Mouse (Mus musculus) central nervous system, embryonic 18 days (tissue): ENCODE measurements around the gene Parl. TPM values are rescaled to one million over a fixed set of nuclear protein-coding genes. Genes with fewer than 3 reads are reported as not detected.

ENCODE experiments used
- polyA plus RNA-seq: library from polyadenylated mRNA; depleted of rRNA; stranded (reverse); fragments of >200 nt; gene quantifications from 2 replicates; pipeline ENCODE4 v1.2.3, GENCODE M21; 2012; rRNA removed

The Parl gene
- polyA plus RNA-seq, result 53.0 and 62.4 TPM in 2 replicates

DNA sequence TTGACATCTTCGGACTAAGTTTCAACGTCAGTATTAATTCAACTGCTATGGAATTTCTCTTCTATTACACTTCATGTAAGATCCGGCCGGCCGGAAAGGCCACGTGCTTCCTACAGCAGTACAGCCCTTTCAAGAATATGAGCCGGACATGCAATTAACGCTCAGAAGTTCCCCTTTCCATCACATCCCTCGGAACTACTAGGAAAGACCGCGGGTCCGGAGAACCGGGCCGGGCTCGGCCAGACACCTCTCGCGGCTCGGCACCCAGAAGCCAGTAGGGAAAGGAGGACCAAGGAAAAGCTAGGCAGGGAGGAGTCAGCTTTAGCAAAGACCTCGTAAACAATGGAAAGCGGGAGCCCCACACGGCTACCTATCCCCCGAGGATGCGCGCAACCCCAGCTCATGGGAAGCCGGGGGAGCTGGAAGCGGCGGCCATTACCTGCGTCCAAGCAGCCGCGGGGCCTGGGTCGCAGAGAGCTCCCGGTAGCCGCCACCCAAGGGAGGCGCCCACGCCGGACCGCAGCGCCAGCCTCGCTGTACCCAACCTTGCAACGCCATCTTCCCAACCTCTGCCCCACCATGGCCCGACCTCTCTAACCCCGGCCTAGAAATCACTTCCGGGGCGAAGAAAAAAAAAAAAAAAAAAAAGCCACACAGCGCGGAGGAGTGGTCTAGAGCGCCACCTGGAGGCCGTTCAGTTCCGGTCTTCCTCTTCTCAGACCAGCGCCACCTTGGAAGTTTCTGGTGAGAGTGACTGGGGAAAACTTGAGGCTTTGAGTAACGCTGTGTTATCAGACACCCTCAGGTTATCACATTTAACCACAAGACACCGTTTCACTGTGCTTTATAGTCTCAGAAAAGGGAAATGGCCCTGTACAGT, at the start of gene Parl:
Parl (minus strand) TSS at position 618 of the 880 bp plus-strand sequence.

DNA sequence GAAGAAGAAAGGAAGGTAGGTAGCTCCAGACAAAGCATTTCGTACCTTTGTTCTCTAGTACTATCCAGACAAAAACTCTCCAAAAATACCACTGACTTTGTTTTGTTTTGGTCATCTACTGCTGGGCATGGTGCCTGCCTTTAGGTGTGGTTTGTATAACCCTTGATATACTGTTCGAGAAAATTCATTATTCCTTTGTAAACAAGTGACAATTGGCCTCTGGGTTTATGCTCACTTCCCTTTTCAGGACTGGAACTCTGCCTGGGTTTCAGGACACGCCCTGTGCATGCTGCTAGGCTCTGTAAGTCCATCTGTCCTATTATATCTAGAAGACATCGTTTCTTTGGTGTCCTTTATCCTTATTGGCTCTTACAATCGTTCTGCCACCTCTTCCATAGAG, 23.1 kb upstream of the Parl start, which contains the start of gene Cyp2ab1:
Cyp2ab1 (minus strand) TSS at position 119 of the 400 bp plus-strand sequence.

DNA sequence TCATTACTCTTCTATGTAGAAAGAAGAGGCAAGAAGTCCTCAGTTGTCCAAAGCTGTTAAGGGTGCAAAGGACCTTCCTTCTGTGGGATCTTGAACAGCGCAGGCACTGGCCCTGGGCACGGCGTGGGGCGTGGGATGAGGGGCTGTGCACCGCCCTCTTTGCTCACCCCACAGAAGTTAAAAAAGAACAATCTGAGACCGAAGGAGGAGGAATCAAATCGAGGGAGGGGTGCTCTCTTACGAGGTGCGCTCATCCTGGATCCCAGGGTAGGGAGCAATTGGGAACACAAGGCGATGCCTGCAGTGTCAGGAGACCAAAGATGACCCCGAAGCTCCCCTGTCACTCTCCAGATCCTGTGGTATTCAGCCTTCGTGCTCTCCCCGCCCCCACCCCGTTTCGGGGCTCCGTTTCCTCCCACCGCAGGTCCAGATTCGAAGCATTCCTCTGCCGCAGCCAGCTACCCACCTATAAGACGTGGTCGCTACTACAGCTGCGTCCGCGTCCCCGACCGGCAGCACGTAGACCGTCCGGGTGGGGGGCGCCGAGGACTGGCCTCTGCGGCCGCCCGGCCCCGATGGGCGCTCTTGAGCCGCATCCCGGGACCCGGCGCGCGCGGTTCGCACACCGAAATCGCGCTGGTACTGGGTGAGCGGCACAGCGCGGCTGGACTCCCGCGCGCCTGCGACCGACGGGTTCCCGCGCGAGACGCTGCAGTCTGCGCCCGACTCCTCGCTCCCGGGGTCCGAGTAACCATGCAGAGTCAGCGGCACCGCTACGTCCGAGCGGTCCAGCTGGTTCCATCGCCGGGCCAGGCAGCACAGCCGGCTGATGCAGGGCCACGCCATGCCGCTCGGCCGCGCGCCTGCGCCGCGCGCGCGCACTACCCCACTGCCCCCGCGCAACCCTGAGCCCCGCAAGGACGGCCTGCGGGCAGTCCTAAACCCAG, 61.4 kb downstream of the Parl start, which contains the start of gene Map6d1:
Map6d1 (minus strand) TSS at position 891 of the 947 bp plus-strand sequence.

Other genes with a start within 250 kb of the Parl start
- gene Klhl24, start 204.8 kb downstream of the Parl start, polyA plus RNA-seq, result 33.1 and 33.5 TPM in 2 replicates
- gene Yeats2, start 161.3 kb downstream of the Parl start, polyA plus RNA-seq, result 48.7 and 49.3 TPM in 2 replicates
- gene Map6d1, start 61.0 kb downstream of the Parl start, polyA plus RNA-seq, result 8.0 and 8.7 TPM in 2 replicates
- gene Cyp2ab1, start 23.0 kb upstream of the Parl start, polyA plus RNA-seq, result not detected in 2 replicates
- gene Abcc5, start 124.0 kb upstream of the Parl start, polyA plus RNA-seq, result 314 and 317 TPM in 2 replicates
- gene Eif2b5, start 196.4 kb upstream of the Parl start, polyA plus RNA-seq, result 53.5 and 54.5 TPM in 2 replicates
- gene Dvl3, start 214.6 kb upstream of the Parl start, polyA plus RNA-seq, result 46.6 and 54.8 TPM in 2 replicates
- gene Ap2m1, start 233.1 kb upstream of the Parl start, polyA plus RNA-seq, result 1,387 and 1,451 TPM in 2 replicates
- 70.8 and 74.8 TPM in 2 replicates for gene Abcf3, start 246.2 kb upstream of the Parl start, polyA plus RNA-seq